Mouse (Mus musculus): ENCODE results near the gene Gm43064. TPM values are rescaled to one million over a fixed set of nuclear protein-coding genes. Genes with fewer than 3 reads are reported as not detected.
A peak's percentile ranks its signal among the peaks of the same experiment; 100 is the strongest.
"Not testable (repeated sequence)": the region's sequence is repeated elsewhere in the genome, so short reads cannot be mapped to it uniquely, and the experiment has no call there.

Gm43064 gene
- polyA plus RNA-seq, 1 experiment from 2014 or later = 0.17 TPM

DNA sequence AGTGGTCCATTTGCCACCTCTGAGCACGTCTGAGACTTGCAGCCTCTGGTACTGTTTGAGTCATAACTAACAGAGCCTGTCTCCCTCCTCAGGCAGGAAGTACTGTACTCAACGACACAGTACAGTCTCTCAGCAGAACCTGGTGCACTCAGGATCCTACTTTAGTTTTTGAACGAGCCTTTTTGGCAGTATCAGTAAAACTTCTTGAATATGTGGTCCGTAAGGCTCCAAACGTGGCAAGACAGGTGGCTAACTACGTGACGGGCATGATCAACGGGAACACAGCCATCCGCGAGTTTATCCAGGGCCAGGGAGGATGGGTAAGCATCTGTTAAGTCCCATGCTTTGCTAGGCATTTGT lies 26.6 kb downstream of the Gm43064 start:
- no peak for DNase-seq (ENCODE audit: low spot score)
- Histone ChIP-seq H3K9me3 (ENCODE audit: control insufficient read depth, low read length) (no peaks in the 10 kb centered on the region), H3K9ac (ENCODE audit: low read depth, low read length) (no peak overlapping the region), H3K27me3 (replicated peaks; ENCODE audit: control insufficient read depth, insufficient read depth, low read length) (no peaks in the 10 kb centered on the region), H3K4me2 (ENCODE audit: low read depth, low read length) (no peak overlapping the region), H3K4me3 (ENCODE audit: low read depth, low read length) (no peak overlapping the region), H3K4me1 (ENCODE audit: control insufficient read depth, insufficient read depth, low read length) (no peaks in the 10 kb centered on the region), H3K27ac (replicated peaks; ENCODE audit: low read depth, low read length) (no peak overlapping the region), H3K36me3 (ENCODE audit: control insufficient read depth, insufficient read depth, low read length) (no peaks in the 10 kb centered on the region)
- 78% methylated on average over 10 of the region's 10 CpGs for WGBS
- ATAC-seq (ENCODE audit: low read depth) = no peak

DNA sequence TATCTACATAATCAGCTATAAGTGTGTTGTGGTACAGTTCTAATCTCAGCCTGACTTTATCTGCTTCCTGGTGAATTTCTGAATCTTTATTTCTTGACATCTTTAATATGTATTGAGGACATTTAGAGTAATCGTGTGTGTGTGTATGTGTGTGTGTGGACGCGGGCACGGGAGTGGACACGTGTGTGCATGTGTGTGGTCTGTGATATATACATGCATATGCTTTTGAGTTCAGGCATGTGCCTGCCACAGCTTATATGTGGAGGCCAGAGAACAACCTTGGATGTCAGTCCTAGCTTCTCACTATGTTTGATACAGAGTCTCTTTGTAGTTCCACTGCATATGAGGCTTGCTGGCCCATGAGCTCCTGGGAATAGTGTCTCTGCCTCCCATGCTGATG lies 27.1 kb downstream of the Gm43064 start:
- Histone ChIP-seq H3K9me3 (ENCODE audit: control insufficient read depth, low read length) (no peaks in the 10 kb centered on the region), H3K4me3 (ENCODE audit: low read depth, low read length) (no peak overlapping the region), H3K36me3 (ENCODE audit: control insufficient read depth, insufficient read depth, low read length) (no peaks in the 10 kb centered on the region), H3K4me2 (ENCODE audit: low read depth, low read length) (no peak overlapping the region), H3K27me3 (replicated peaks; ENCODE audit: control insufficient read depth, insufficient read depth, low read length) (no peaks in the 10 kb centered on the region), H3K4me1 (ENCODE audit: control insufficient read depth, insufficient read depth, low read length) (no peaks in the 10 kb centered on the region), H3K27ac (replicated peaks; ENCODE audit: low read depth, low read length) (no peak overlapping the region), H3K9ac (ENCODE audit: low read depth, low read length) (no peak overlapping the region)
- no peak for ATAC-seq (ENCODE audit: low read depth)
- 91% methylated on average over 5 of the region's 5 CpGs for WGBS
- no peak for DNase-seq (ENCODE audit: low spot score)

DNA sequence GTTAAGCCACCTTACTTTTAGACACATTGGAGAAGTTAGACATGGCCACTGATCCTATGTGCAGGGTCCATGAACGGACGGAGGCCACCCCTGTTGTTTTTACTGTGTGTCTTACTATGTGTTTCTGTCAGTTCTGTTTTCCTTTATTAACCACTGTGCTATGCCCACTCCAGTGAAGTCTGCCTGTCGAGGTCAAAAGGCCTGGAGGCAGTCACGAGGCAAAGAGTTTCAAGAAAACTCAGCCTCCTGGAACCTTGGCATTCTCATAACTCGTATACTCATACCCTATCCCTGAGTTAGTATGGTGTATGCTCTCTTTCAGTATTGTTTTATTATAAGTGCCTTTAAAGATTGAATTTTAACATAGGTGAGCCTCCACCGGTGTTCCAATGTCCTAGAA lies 30.3 kb downstream of the Gm43064 start:
- H3K27me3 ChIP-seq (replicated peaks; ENCODE audit: control insufficient read depth, insufficient read depth, low read length) = no peaks in the 10 kb centered on the region
- no peaks in the 10 kb centered on the region for H3K9me3 ChIP-seq (ENCODE audit: control insufficient read depth, low read length)
- 85% methylated on average over 6 of the region's 6 CpGs for WGBS
- no peak overlapping the region for H3K4me2 ChIP-seq (ENCODE audit: low read depth, low read length)
- H3K9ac ChIP-seq (ENCODE audit: low read depth, low read length) = no peak overlapping the region
- H3K27ac ChIP-seq (replicated peaks; ENCODE audit: low read depth, low read length) = no peak overlapping the region
- no peak for ATAC-seq (ENCODE audit: low read depth)
- H3K4me1 ChIP-seq (ENCODE audit: control insufficient read depth, insufficient read depth, low read length) = no peaks in the 10 kb centered on the region
- no peaks in the 10 kb centered on the region for H3K36me3 ChIP-seq (ENCODE audit: control insufficient read depth, insufficient read depth, low read length)
- no peak overlapping the region for H3K4me3 ChIP-seq (ENCODE audit: low read depth, low read length)
- no peak for DNase-seq (ENCODE audit: low spot score)

DNA sequence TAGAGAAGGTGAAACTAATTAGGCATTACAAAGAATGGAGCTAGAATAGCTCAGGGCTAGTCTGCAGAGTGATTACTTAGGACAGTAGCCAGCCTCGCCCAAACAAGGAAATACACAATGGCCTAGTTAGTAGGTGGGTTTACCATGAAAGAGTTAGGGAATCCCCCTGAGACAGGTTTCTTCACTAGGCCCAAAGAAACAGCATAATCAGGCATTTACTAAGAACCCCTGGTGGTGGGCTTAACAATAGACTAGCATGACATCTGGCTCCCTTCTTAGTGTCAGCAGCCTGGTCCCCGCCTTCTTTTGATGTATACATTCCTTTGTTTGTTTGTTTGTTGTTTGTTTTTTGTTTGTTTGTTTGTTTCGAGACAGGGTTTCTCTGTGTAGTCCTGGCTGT lies 30.8 kb downstream of the Gm43064 start:
- not testable (repeated sequence) for H3K9me3 ChIP-seq (ENCODE audit: control insufficient read depth, low read length); H3K27me3 ChIP-seq (replicated peaks; ENCODE audit: control insufficient read depth, insufficient read depth, low read length); H3K36me3 ChIP-seq (ENCODE audit: control insufficient read depth, insufficient read depth, low read length); ATAC-seq (ENCODE audit: low read depth); H3K4me3 ChIP-seq (ENCODE audit: low read depth, low read length); H3K4me2 ChIP-seq (ENCODE audit: low read depth, low read length); H3K9ac ChIP-seq (ENCODE audit: low read depth, low read length); H3K27ac ChIP-seq (replicated peaks; ENCODE audit: low read depth, low read length); DNase-seq (ENCODE audit: low spot score); H3K4me1 ChIP-seq (ENCODE audit: control insufficient read depth, insufficient read depth, low read length)
- 89% methylated on average over 3 of the region's 3 CpGs for WGBS

DNA sequence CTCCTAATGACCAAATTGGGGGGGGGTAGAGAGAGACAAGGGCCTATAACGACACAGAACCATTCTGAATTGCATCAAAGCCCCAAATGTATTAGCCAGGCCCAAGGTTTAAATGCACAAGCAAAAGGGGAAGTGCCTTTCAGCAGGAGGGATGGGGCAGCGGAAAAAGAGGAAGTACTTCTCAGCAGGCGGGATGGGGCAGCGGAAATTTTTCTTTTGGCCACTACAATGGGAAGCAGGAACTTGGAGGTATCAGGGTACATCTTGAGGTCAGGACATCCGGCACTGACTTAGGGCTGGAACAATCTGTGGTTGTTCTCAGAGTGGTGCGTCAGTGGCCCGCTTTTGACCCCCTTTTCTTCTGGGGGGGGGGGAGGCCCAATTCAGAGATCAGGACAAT lies 31.6 kb downstream of the Gm43064 start:
- H3K4me3 ChIP-seq (ENCODE audit: low read depth, low read length); ATAC-seq (ENCODE audit: low read depth); H3K4me2 ChIP-seq (ENCODE audit: low read depth, low read length); H3K9ac ChIP-seq (ENCODE audit: low read depth, low read length); H3K9me3 ChIP-seq (ENCODE audit: control insufficient read depth, low read length); DNase-seq (ENCODE audit: low spot score); H3K27me3 ChIP-seq (replicated peaks; ENCODE audit: control insufficient read depth, insufficient read depth, low read length); H3K36me3 ChIP-seq (ENCODE audit: control insufficient read depth, insufficient read depth, low read length); H3K4me1 ChIP-seq (ENCODE audit: control insufficient read depth, insufficient read depth, low read length); H3K27ac ChIP-seq (replicated peaks; ENCODE audit: low read depth, low read length): not testable (repeated sequence)
- 93% methylated on average over 7 of the region's 7 CpGs for WGBS

DNA sequence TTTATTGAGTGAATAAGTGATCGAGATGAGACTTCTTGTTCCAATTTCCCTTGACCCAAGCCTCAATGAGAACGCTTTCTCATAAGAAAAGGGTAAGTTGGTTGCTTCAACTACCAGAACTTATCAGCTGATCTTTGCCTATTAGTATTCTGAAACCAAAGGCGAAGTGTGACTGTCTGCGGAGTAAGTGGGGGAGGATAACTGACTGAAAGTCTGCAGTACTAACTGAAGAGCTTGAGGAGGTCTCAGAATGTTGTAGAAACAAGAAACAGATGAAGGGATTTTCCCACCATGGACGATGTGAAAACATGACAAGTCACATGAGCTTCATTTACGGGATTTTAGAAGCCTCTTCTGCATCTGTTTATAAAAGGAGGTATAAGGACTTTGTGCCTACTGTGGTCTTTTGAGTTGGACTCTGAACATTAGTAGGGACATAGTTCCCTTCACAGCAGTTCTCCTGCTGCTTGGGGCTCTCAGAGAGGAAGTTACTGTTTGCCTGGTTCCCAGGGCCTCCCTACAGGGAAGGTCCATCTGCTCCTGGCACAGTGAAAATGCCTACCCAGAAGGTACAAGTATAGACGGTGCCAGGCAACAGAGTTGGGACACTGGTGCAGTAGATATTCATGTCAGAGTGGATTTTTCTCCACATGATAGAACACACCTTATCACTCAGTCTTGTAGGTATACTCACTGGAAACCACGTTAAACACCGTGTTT lies 41.4 kb downstream of the Gm43064 start:
- Histone ChIP-seq H3K4me3 (ENCODE audit: low read depth, low read length) (no peak overlapping the region), H3K4me2 (ENCODE audit: low read depth, low read length) (no peak overlapping the region), H3K9ac (ENCODE audit: low read depth, low read length) (no peak overlapping the region), H3K9me3 (ENCODE audit: control insufficient read depth, low read length) (no peaks in the 10 kb centered on the region), H3K27ac (replicated peaks; ENCODE audit: low read depth, low read length) (no peak overlapping the region), H3K27me3 (replicated peaks; ENCODE audit: control insufficient read depth, insufficient read depth, low read length) (no peaks in the 10 kb centered on the region), H3K4me1 (ENCODE audit: control insufficient read depth, insufficient read depth, low read length) (no peaks in the 10 kb centered on the region), H3K36me3 (ENCODE audit: control insufficient read depth, insufficient read depth, low read length) (no peaks in the 10 kb centered on the region)
- WGBS = 70% methylated on average over 9 of the region's 9 CpGs
- DNase-seq (ENCODE audit: low spot score) = no peak
- no peak for ATAC-seq (ENCODE audit: low read depth)

DNA sequence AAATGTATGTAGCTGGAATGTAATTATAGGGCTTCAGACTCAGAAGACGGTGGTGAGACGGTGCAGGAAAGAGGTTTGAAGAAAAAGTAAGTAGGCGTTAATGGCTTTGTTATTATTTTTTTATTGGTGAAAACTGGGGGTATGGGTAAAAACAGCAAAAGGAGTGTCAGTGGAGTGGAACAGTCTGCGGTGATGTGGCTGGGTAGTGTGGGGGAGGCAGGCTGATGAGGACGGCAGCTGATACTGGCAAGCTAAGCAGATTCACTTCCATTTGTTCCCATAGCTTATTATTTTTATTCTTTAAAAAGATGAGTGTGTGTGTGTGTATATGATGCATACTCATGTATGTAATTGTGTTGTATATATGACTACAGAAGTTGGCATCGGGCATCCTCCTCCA lies 42.1 kb downstream of the Gm43064 start:
- no peak overlapping the region for H3K9ac ChIP-seq (ENCODE audit: low read depth, low read length)
- ATAC-seq (ENCODE audit: low read depth) (no peak), DNase-seq (ENCODE audit: low spot score) (no peak)
- H3K4me1 ChIP-seq (ENCODE audit: control insufficient read depth, insufficient read depth, low read length) = no peaks in the 10 kb centered on the region
- H3K4me3 ChIP-seq (ENCODE audit: low read depth, low read length) = no peak overlapping the region
- 86% methylated on average over 6 of the region's 6 CpGs for WGBS
- H3K4me2 ChIP-seq (ENCODE audit: low read depth, low read length) = no peak overlapping the region
- no peak overlapping the region for H3K27ac ChIP-seq (replicated peaks; ENCODE audit: low read depth, low read length)
- H3K27me3 ChIP-seq (replicated peaks; ENCODE audit: control insufficient read depth, insufficient read depth, low read length) = no peaks in the 10 kb centered on the region
- no peaks in the 10 kb centered on the region for H3K9me3 ChIP-seq (ENCODE audit: control insufficient read depth, low read length)
- H3K36me3 ChIP-seq (ENCODE audit: control insufficient read depth, insufficient read depth, low read length) = no peaks in the 10 kb centered on the region

DNA sequence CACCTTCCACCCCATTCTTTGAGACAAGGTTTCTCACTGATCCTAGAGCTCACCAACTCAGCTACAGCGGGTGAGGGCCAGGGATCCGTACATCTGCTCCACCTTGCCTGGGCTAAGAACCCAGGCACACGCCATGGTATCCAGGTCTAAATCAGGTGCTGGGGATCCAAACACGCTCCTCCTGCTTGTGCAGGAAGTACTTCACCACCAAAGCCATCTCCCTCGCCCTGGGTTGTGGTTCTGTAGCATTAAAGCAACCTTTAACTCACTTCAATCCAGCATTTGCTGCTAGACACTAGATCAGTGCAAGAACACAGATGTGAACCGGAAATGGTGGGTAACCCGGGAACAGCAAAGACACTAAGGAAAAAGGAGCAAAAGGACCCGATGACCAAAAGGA lies 42.5 kb downstream of the Gm43064 start:
- no peaks in the 10 kb centered on the region for H3K9me3 ChIP-seq (ENCODE audit: control insufficient read depth, low read length)
- no peak overlapping the region for H3K27ac ChIP-seq (replicated peaks; ENCODE audit: low read depth, low read length)
- ATAC-seq (ENCODE audit: low read depth) (no peak), DNase-seq (ENCODE audit: low spot score) (no peak)
- no peak overlapping the region for H3K4me2 ChIP-seq (ENCODE audit: low read depth, low read length)
- whole genome bisulfite sequencing = 87% methylated on average over 8 of the region's 8 CpGs
- H3K36me3 ChIP-seq (ENCODE audit: control insufficient read depth, insufficient read depth, low read length) = no peaks in the 10 kb centered on the region
- no peak overlapping the region for H3K4me3 ChIP-seq (ENCODE audit: low read depth, low read length)
- H3K27me3 ChIP-seq (replicated peaks; ENCODE audit: control insufficient read depth, insufficient read depth, low read length) = no peaks in the 10 kb centered on the region
- H3K9ac ChIP-seq (ENCODE audit: low read depth, low read length) = no peak overlapping the region
- H3K4me1 ChIP-seq (ENCODE audit: control insufficient read depth, insufficient read depth, low read length) = no peaks in the 10 kb centered on the region

DNA sequence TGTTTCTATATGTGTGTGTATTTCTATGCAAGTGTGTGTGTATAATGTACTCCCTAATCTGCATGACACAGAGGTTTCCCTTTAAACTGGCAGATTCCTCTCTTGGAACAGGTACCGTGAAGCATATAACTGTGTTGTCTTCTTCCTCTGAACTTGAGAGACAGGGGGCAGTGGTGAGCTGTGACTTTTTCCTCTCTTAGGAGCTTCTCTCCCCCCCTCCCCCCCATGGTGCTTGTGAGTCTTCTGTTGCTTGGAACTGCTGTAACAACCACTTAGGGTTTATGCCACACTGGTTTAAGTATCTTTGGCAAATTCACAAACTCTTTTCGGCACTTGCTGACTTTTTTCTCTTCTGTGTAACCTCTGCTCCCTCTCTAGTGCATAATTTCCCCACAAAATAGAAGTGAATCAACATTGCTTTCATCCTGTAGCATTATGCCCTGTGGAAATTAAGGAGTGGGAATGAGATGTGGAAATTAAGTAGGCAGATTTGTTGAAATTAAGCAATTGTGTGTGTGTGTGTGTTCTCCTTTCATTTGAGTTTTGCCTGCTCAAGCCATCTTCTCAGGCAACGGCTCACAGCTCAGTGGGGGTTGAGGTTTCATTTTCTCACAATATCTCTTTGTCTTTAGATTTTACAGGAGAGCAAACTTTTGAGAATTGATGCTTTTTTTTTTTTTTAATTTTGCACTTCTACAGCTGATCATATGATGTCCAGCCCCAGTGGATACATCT lies 43.4 kb downstream of the Gm43064 start:
- ATAC-seq (ENCODE audit: low read depth) (no peak), DNase-seq (ENCODE audit: low spot score) (peak; percentile 39)
- Histone ChIP-seq H3K9me3 (ENCODE audit: control insufficient read depth, low read length) (no peaks in the 10 kb centered on the region), H3K36me3 (ENCODE audit: control insufficient read depth, insufficient read depth, low read length) (no peaks in the 10 kb centered on the region), H3K27ac (replicated peaks; ENCODE audit: low read depth, low read length) (no peak overlapping the region), H3K4me2 (ENCODE audit: low read depth, low read length) (no peak overlapping the region), H3K4me3 (ENCODE audit: low read depth, low read length) (no peak overlapping the region), H3K9ac (ENCODE audit: low read depth, low read length) (no peak overlapping the region), H3K27me3 (replicated peaks; ENCODE audit: control insufficient read depth, insufficient read depth, low read length) (no peaks in the 10 kb centered on the region), H3K4me1 (ENCODE audit: control insufficient read depth, insufficient read depth, low read length) (no peaks in the 10 kb centered on the region)
- 67% methylated on average over 3 of the region's 3 CpGs for WGBS

All from embryonic facial prominence, embryonic 14.5 days (tissue).